Mouse (Mus musculus): ENCODE results near the gene Myl7. TPM values are rescaled to one million over a fixed set of nuclear protein-coding genes. Genes with fewer than 3 reads are reported as not detected.
"Not testable (repeated sequence)": the region's sequence is repeated elsewhere in the genome, so short reads cannot be mapped to it uniquely, and the experiment has no call there.

Myl7 gene
- not detected for total RNA-seq (2021)
- long read RNA-seq, experiment 1: 0 reads
- long read RNA-seq, experiment 2: 0 reads

DNA sequence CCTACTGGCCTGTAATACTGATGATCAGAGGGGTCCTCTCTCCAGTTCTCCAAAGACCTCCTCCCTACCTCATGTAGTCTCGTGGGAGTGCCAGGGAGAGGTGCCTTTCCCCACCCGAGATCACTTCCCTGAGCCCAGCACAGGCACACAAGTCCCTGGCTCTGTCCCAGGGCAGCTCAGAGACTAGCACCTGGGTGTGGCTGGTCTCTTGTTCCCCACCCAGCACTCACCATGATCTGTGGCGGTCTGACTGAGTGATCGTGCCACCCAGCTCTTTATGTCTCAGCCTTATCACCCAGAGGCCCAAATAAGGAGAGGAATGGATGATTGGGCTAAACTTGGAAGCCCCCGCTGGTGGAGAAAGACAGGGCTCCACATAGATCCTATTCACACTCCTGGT, at the start of gene Myl7:
Gene Myl7 (minus strand): TSS at position 252 of the 400 bp plus-strand sequence.
- no peak for DNase-seq (ENCODE audit: low spot score in 2 of 2)

GRCm38 (mm10) chr11:5947796-5948195, 49.2 kb upstream of the Myl7 start:
- no peak for DNase-seq (ENCODE audit: low spot score in 2 of 2)

GRCm38 (mm10) chr11:5945096-5945495, 46.5 kb upstream of the Myl7 start:
- no peak for DNase-seq (ENCODE audit: low spot score in 2 of 2)

- no peak for DNase-seq (ENCODE audit: low spot score in 2 of 2)
These were observed 44.4 kb upstream of the Myl7 start for GRCm38 (mm10) chr11:5942966-5943365.

DNA sequence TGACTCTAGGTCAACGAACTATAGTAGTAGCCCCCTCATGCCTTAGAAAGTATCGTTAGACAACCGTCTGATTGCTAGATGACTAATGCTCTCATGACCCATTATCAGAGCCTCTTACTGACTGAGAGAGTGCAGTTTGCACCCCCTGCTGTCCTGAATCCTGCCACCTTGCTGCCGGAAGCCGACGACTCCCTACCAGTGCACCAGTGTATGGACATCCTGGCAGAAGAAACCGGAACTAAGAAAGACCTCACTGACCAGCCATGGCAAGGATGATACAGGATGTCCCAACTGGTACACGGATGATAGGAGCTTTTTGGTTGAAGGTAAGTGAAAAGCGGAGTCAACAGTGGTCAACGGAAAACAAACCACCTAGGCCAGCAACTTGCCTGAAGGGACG, 35.9 kb upstream of the Myl7 start:
- DNase-seq (ENCODE audit: low spot score in 2 of 2): not testable (repeated sequence)

DNA sequence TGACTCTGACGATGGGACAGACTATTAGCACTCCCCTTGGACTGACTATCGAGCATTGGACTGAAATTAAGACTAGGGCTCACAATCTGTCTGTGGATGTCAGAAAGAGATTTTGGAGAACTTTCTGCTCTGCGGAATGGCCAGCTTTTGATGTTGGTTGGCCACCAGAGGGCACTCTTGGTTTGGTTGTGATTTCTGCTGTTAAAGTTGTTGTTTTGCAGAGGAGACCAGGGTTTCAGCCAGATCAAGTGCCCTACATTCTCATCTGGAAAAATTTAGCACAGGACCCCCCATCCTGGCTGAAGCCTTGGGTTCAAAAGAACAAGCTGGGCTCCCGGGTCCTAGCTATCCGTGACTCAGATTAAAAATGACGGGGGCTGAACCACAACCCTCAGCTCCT, 33.4 kb upstream of the Myl7 start:
- not testable (repeated sequence) for DNase-seq (ENCODE audit: low spot score in 2 of 2)

GRCm38 (mm10) chr11:5930578-5930977, 32.0 kb upstream of the Myl7 start:
- DNase-seq (ENCODE audit: low spot score in 2 of 2): no peak

DNA sequence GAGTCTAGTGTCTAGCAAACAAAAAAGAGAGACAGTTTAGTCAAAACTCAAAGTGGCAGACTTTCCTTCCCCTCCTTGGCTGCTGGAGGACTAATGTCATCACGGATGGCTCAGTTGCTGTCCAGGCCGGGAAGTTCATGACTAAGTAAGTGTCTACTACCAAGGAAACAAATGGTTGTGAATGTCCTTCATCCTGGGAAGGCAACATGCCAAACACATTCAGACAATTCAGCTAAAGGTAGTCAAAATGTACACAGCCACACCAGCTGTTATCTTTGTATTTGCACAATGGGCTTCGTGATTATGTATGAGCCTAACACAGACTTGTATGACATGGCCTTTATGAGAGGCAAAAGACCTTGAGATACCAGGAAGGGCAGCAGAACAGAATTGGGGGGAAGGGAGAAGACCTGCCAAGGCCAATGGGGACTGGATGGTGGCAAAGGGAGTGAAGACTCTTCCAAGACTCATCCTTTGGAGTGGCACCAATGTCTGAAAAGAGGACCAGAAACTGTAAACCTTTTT, 28.2 kb upstream of the Myl7 start:
- DNase-seq (ENCODE audit: low spot score in 2 of 2): no peak

DNA sequence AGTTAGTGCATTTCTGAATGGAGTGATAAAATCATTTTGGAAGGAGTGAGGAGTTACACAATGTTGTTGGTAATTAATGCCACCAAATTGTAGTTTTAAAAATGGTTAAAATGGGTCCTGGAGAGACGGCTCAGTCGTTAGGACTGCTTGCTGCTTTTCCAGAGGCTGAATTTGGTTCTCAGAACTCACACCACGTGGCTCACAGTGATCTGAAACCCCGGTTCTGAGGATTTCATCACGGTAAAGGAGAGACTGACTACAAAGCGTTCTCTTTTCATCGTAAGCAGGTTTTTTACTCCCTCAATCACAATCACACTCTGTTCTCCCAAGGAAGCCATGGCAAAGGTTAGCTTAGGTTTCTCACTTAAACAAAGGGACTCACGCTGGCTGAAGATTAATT, 26.1 kb upstream of the Myl7 start:
- DNase-seq (ENCODE audit: low spot score in 2 of 2): no peak

GRCm38 (mm10) chr11:5920323-5920960, 21.9 kb upstream of the Myl7 start:
- DNase-seq (ENCODE audit: low spot score in 2 of 2): no peak

GRCm38 (mm10) chr11:5919606-5920005, 21.0 kb upstream of the Myl7 start:
- no peak for DNase-seq (ENCODE audit: low spot score in 2 of 2)

DNA sequence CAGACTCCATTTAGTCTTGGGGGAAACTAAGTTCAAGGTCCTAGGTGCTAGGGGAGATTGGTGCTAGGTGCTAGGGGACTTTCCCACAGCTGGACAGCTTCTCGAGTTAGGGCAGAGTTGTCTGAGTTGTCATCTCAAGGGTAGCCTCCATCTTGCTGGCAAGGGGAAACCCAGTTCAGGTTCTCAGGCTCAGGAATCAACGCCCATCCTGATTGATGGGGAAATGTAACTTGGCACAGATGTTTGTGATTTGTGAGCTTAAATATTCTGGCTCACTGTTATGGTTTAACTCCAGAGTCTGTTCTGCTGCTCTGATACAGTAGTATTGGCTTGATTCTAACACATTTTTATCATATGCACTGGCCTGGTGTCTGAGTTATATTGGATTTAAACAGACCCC, 19.5 kb upstream of the Myl7 start:
- no peak for DNase-seq (ENCODE audit: low spot score in 2 of 2)

GRCm38 (mm10) chr11:5916178-5916548, 17.6 kb upstream of the Myl7 start:
- no peak for DNase-seq (ENCODE audit: low spot score in 2 of 2)

- peak; percentile 53 to 61 for DNase-seq (ENCODE audit: low spot score in 2 of 2)
These were observed 17.0 kb upstream of the Myl7 start for GRCm38 (mm10) chr11:5915429-5916177.

GRCm38 (mm10) chr11:5914940-5915339, 16.4 kb upstream of the Myl7 start:
- no peak for DNase-seq (ENCODE audit: low spot score in 2 of 2)

DNA sequence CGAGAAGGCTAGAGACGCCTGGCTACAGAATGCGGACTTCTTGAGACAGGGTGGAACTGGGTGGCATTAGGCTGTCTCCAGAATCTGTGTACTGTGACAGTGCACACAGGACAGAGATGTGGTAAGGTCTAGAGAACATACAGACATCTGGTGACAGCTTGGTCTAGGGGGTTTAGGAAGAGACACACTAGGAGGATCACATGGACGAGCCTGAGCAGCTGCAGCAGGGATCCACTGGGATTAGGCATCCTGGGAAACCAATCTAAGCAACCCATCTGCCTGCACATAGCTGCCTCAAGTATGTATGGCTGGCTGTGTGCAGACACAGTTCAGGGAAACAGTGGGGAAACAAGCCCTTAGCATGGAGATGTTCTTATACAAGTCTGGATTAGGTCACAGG, 15.4 kb upstream of the Myl7 start:
- DNase-seq (ENCODE audit: low spot score in 2 of 2): no peak

GRCm38 (mm10) chr11:5913256-5913655, 14.7 kb upstream of the Myl7 start:
- no peak for DNase-seq (ENCODE audit: low spot score in 2 of 2)

DNA sequence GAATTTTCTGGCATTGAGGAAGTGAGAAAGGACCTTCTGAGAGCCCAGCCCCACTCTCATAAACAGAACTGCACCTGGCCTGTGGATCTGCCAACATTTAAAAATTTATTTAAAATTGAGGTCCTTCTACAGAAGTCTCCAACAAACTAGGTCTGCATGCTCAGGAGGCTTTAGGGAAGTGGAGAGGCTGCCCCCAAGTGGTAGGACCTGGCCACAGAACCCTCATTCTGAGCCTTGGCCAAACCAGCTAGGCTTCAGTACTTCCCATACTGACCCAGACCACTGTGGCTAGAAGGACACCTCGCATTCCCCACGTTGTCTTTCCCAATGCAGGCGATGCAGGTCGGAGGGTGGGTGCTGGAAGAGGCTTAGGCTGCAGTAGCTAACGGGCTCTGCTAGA, 14.1 kb upstream of the Myl7 start:
- peak; percentile 75 to 77 for DNase-seq (ENCODE audit: low spot score in 2 of 2)

DNA sequence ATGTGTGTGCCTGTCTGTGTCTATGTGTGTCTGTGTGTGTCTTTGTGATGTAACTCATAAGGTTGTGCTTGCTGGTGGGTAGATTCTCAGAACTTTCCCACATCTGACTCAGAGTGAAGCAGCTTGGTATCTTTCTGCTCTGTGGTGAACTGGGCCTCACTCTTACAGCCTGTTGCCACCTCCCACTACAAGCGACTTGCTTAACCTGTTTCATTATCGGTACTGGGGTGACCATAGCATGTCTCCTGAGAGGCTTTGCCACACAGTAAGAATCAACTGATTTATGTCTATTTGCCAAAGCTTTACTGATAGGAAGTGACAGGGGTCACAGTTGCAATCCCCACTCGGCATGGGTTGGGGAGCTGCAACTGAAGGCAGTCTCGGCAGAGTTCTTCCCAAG, 10.1 kb upstream of the Myl7 start:
- DNase-seq (ENCODE audit: low spot score in 2 of 2): no peak

- DNase-seq (ENCODE audit: low spot score in 2 of 2): no peak
These were observed 8.5 kb upstream of the Myl7 start for GRCm38 (mm10) chr11:5907096-5907495.

DNA sequence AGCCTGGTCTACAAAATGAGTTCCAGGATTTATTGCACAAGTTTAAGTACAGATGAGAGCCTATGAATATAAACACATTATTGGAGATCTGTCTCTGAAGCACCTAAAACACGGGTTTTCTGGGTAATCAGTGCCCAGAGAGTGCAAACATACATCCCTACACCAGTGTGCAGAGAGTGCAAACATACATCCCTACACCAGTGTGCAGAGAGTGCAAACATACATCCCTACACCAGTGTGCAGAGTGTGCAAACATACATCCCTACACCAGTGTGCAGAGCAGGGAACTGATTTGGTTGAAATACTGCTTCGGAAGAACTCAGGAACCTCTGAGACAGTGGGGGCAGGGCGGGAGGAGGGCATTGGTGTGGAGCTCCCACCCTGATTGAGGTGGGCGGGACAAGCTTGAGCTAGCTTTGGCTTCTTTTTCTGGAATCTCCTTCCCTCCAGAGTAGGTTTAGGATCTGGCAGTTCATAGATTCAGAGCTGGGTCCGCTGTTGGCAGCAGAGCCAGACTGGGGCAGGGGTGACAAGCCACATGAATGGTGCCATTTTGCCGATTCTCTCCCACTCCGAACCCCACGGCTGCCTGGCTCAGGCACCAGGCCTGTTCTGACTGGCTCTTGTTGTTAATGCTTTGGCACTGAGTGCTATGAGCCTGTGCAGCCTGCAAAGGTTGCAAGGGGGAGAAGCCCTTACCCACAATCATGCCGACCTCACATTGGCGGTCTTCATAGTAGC, 7.4 kb upstream of the Myl7 start:
- DNase-seq (ENCODE audit: low spot score in 2 of 2): no peak

- no peak for DNase-seq (ENCODE audit: low spot score in 2 of 2)
These were observed 6.3 kb upstream of the Myl7 start for GRCm38 (mm10) chr11:5904871-5905270.
